Mouse (Mus musculus) embryo, embryonic 9.5 days (tissue): ENCODE measurements around the gene Lrmp.
"Not testable (repeated sequence)": the region's sequence is repeated elsewhere in the genome, so short reads cannot be mapped to it uniquely, and the experiment has no call there.

Experiments
- DNase-seq: peaks from one replicate; pipeline ENCODE4 v3.0.0-alpha.2; 2017; ENCODE audit errors: extremely low spot score

Lrmp gene

GRCm38 (mm10) chr6:145104241-145104939, 11.1 kb upstream of the Lrmp start:
- no peak for DNase-seq

GRCm38 (mm10) chr6:145105439-145105838, 10.0 kb upstream of the Lrmp start:
- DNase-seq = no peak

- no peak for DNase-seq
These were observed 9.2 kb upstream of the Lrmp start for GRCm38 (mm10) chr6:145106163-145106842.

GRCm38 (mm10) chr6:145110786-145111185, 4.7 kb upstream of the Lrmp start:
- DNase-seq = no peak

GRCm38 (mm10) chr6:145112865-145113264, 2.6 kb upstream of the Lrmp start:
- no peak for DNase-seq

GRCm38 (mm10) chr6:145114561-145114960, 892 bp upstream of the Lrmp start:
- no peak for DNase-seq

- DNase-seq = peak; percentile 58
These were observed 732 bp downstream of the Lrmp start for GRCm38 (mm10) chr6:145116098-145116672.

- no peak for DNase-seq
These were observed 4.6 kb downstream of the Lrmp start for GRCm38 (mm10) chr6:145120086-145120485.

- DNase-seq = no peak
These were observed 5.5 kb downstream of the Lrmp start for GRCm38 (mm10) chr6:145120787-145121589.

GRCm38 (mm10) chr6:145121590-145122420, 6.4 kb downstream of the Lrmp start:
- DNase-seq = no peak

- DNase-seq = no peak
These were observed 7.1 kb downstream of the Lrmp start for GRCm38 (mm10) chr6:145122423-145123059.

- DNase-seq = no peak
These were observed 7.9 kb downstream of the Lrmp start for GRCm38 (mm10) chr6:145123136-145124060.

- no peak for DNase-seq
These were observed 9.2 kb downstream of the Lrmp start for GRCm38 (mm10) chr6:145124621-145125020.

- no peak for DNase-seq
These were observed 10.2 kb downstream of the Lrmp start for GRCm38 (mm10) chr6:145125591-145126113.

GRCm38 (mm10) chr6:145127652-145128051, 12.2 kb downstream of the Lrmp start:
- no peak for DNase-seq

- no peak for DNase-seq
These were observed 14.1 kb downstream of the Lrmp start for GRCm38 (mm10) chr6:145129563-145129962.

- DNase-seq = no peak
These were observed 16.5 kb downstream of the Lrmp start for GRCm38 (mm10) chr6:145131991-145132390.

- not testable (repeated sequence) for DNase-seq
These were observed 17.5 kb downstream of the Lrmp start for GRCm38 (mm10) chr6:145132969-145133368.

GRCm38 (mm10) chr6:145135295-145135694, 19.8 kb downstream of the Lrmp start:
- no peak for DNase-seq
